Mouse (Mus musculus) heart, postnatal 0 days (tissue): ENCODE measurements around the gene Pom121l2. TPM values are rescaled to one million over a fixed set of nuclear protein-coding genes. Genes with fewer than 3 reads are reported as not detected.

Experiments used
- ATAC-seq: fragments of 200-750 bp; cut with Nextera tagmentation; 2 replicates; pipeline ENCODE4 v1.8.0; 2017; ENCODE audit warnings: low read depth, moderate number of reproducible peaks, moderate library complexity; ENCODE audit not compliant: insufficient read depth
- DNase-seq: peaks from one replicate; pipeline ENCODE4 v3.0.0-alpha.2; 2016; ENCODE audit warnings: low spot score
- H3K27ac ChIP-seq: fragments of 300-500 bp; sonication (generic); 2 replicates; pipeline ENCODE4 v1.5.1; 2014; ENCODE audit warnings: low read depth, mild to moderate bottlenecking
- H3K27me3 ChIP-seq: fragments of 300-500 bp; sonication (generic); 2 replicates; pipeline ENCODE4 v1.6.1; 2014; ENCODE audit warnings: low read length, mixed read lengths; ENCODE audit not compliant: control insufficient read depth, insufficient read depth
- H3K36me3 ChIP-seq: fragments of 300-500 bp; sonication (generic); replicated peaks from 2 replicates; pipeline ENCODE4 v1.6.1; 2014; ENCODE audit warnings: low read length, mixed read lengths; ENCODE audit not compliant: control insufficient read depth, insufficient read depth
- H3K4me1 ChIP-seq: fragments of 300-500 bp; sonication (generic); 2 replicates; pipeline ENCODE4 v1.6.1; 2014; ENCODE audit warnings: antibody characterized with exemption; ENCODE audit not compliant: control insufficient read depth, insufficient read depth
- H3K4me2 ChIP-seq: fragments of 300-500 bp; sonication (generic); 2 replicates; pipeline ENCODE4 v1.6.1; 2014; ENCODE audit warnings: low read depth, mild to moderate bottlenecking, low read length, moderate library complexity
- H3K4me3 ChIP-seq: fragments of 300-500 bp; sonication (generic); 2 replicates; pipeline ENCODE4 v1.5.1; 2014; ENCODE audit warnings: low read depth, low read length
- H3K9ac ChIP-seq: fragments of 300-500 bp; sonication (generic); replicated peaks from 2 replicates; pipeline ENCODE4 v1.6.1; 2014; ENCODE audit warnings: low read depth, low read length, mixed read lengths
- H3K9me3 ChIP-seq: fragments of 300-500 bp; sonication (generic); replicated peaks from 2 replicates; pipeline ENCODE4 v1.6.1; 2016; ENCODE audit warnings: low read length; ENCODE audit not compliant: control insufficient read depth
- CTCF ChIP-seq: IDR thresholded peaks from 2 replicates; pipeline ENCODE4 v1.5.1; 2016; ENCODE audit warnings: antibody characterized with exemption, control low read depth, low read depth
- EP300 ChIP-seq: IDR thresholded peaks from 2 replicates; pipeline ENCODE4 v1.6.1; 2016; ENCODE audit warnings: antibody characterized with exemption, low read depth
- WGBS: fragments of 180-500 bp; shearing (Covaris S2); extraction: QIAGEN DNeasy Blood & Tissue Kit; methylation state at CpG from one replicate; pipeline ENCODE4 v1.1.7; 2014; 5-methylcytosine and 5-hydroxymethylcytosine counted together
- polyA plus RNA-seq: library from polyadenylated mRNA; unstranded; fragments of >200 nt; fragmentation: Nextera tagmentation; extraction: Ambion mirVana; gene quantifications from 2 replicates; pipeline ENCODE4 v1.2.1, GENCODE M21; 2015
- total RNA-seq: library from RNA; depleted of rRNA; stranded (reverse); fragments of >200 nt; gene quantifications from 2 replicates; pipeline ENCODE4 v1.2.3, GENCODE M21; 2014; ENCODE audit warnings: low replicate concordance

Pom121l2 gene
- total and polyA plus RNA-seq, 2 experiments from 2014 or later: not detected

GRCm38 (mm10) chr13:21997821-21998220, 16.8 kb downstream of the Pom121l2 start:
- no peaks in the 10 kb centered on the region for H3K9me3 ChIP-seq
- ATAC-seq: no peak
- H3K36me3 ChIP-seq: no peaks in the 10 kb centered on the region
- H3K9ac ChIP-seq: no peak overlapping the region
- H3K4me3 ChIP-seq: no peak overlapping the region
- no peak overlapping the region for H3K27ac ChIP-seq
- TF ChIP-seq EP300 (no peak), CTCF (no peak)
- no peak for DNase-seq
- peaks cover 94% of the 10 kb centered on the region for H3K27me3 ChIP-seq
- no peak overlapping the region for H3K4me2 ChIP-seq
- 0 out of 2 replicates have a peak, but pooled peaks cover 3% of the 10 kb centered on the region for H3K4me1 ChIP-seq
- 11% methylated on average over 4 of the region's 4 CpGs for WGBS

DNA sequence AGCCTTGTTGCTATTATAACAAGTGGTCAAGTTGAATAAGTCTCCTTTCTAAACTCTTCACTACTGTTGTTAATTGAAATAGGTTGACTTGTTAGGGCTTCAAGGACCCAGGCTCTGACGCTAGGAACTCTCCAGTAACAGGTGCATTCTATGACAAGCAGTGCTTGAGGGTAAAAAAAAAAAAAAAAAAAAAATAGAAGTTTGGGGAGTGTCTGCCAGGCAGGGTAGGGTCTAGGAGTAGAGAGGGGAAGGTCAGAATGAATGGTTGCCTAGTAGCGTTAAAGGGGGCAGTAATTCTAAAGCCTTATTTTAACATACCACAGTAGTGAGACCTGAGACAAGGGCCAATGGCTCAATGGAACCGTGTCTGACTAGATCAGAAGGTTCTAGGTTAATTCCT, 17.4 kb downstream of the Pom121l2 start:
- H3K27me3 ChIP-seq: peaks cover 97% of the 10 kb centered on the region
- no peak overlapping the region for H3K4me2 ChIP-seq
- WGBS: 39% methylated on average over 3 of the region's 3 CpGs
- H3K9me3 ChIP-seq: no peaks in the 10 kb centered on the region
- no peak overlapping the region for H3K27ac ChIP-seq
- H3K4me3 ChIP-seq: no peak overlapping the region
- DNase-seq: no peak
- no peak overlapping the region for H3K9ac ChIP-seq
- ATAC-seq: no peak
- H3K4me1 ChIP-seq: 0 out of 2 replicates have a peak, but pooled peaks cover 3% of the 10 kb centered on the region
- H3K36me3 ChIP-seq: no peaks in the 10 kb centered on the region
- no peak for TF ChIP-seq EP300
- TF ChIP-seq CTCF: no peak

GRCm38 (mm10) chr13:21999147-21999546, 18.2 kb downstream of the Pom121l2 start:
- WGBS: 51% methylated on average over 4 of the region's 4 CpGs
- Histone ChIP-seq H3K36me3 (no peaks in the 10 kb centered on the region), H3K4me1 (0 out of 2 replicates have a peak, but pooled peaks cover 3% of the 10 kb centered on the region), H3K27me3 (peaks cover 97% of the 10 kb centered on the region), H3K9me3 (no peaks in the 10 kb centered on the region), H3K27ac (no peak overlapping the region), H3K4me2 (no peak overlapping the region), H3K9ac (no peak overlapping the region), H3K4me3 (no peak overlapping the region)
- TF ChIP-seq CTCF (no peak), EP300 (no peak)
- no peak for ATAC-seq
- no peak for DNase-seq

GRCm38 (mm10) chr13:22001346-22001745, 20.4 kb downstream of the Pom121l2 start:
- Histone ChIP-seq H3K4me1 (peaks cover 9% of the 10 kb centered on the region), H3K4me2 (no peak overlapping the region), H3K27ac (no peak overlapping the region), H3K27me3 (peaks cover 99% of the 10 kb centered on the region), H3K9ac (no peak overlapping the region), H3K4me3 (no peak overlapping the region), H3K9me3 (no peaks in the 10 kb centered on the region), H3K36me3 (no peaks in the 10 kb centered on the region)
- WGBS: 54% methylated on average over 2 of the region's 2 CpGs
- TF ChIP-seq CTCF (no peak), EP300 (no peak)
- DNase-seq: no peak
- ATAC-seq: no peak

GRCm38 (mm10) chr13:22001823-22002222, 20.8 kb downstream of the Pom121l2 start:
- no peak overlapping the region for H3K4me3 ChIP-seq
- H3K9ac ChIP-seq: no peak overlapping the region
- no peaks in the 10 kb centered on the region for H3K9me3 ChIP-seq
- DNase-seq (no peak), ATAC-seq (no peak)
- 17% methylated on average over 5 of the region's 5 CpGs for WGBS
- H3K27me3 ChIP-seq: peaks cover 99% of the 10 kb centered on the region
- TF ChIP-seq EP300: no peak
- TF ChIP-seq CTCF: no peak
- H3K4me2 ChIP-seq: no peak overlapping the region
- no peaks in the 10 kb centered on the region for H3K36me3 ChIP-seq
- no peak overlapping the region for H3K27ac ChIP-seq
- peaks cover 6% of the 10 kb centered on the region for H3K4me1 ChIP-seq

GRCm38 (mm10) chr13:22005605-22006333, 24.8 kb downstream of the Pom121l2 start:
- Histone ChIP-seq H3K4me2 (peak overlapping the region; percentile 97), H3K4me1 (peaks cover 6% of the 10 kb centered on the region), H3K27me3 (peaks cover 98% of the 10 kb centered on the region), H3K36me3 (no peaks in the 10 kb centered on the region), H3K9ac (no peak overlapping the region; the same call in 1 of the 2 replicates), H3K27ac (no peak overlapping the region), H3K9me3 (no peaks in the 10 kb centered on the region), H3K4me3 (peak overlapping the region; percentile 70)
- WGBS: 1% methylated on average over 38 of the region's 45 CpGs
- no peak for DNase-seq
- TF ChIP-seq CTCF: no peak
- no peak for TF ChIP-seq EP300
- ATAC-seq: peak; percentile 74
